Mouse (Mus musculus): ENCODE measurements around the gene Zmym6. TPM values are rescaled to one million over a fixed set of nuclear protein-coding genes. Genes with fewer than 3 reads are reported as not detected.

The Zmym6 gene
- polyA plus RNA-seq, 1 experiment from 2014 or later = 33.8 TPM

- H3K9me3 ChIP-seq (ENCODE audit: control insufficient read depth, low read length) = no peaks in the 10 kb centered on the region
- H3K4me2 ChIP-seq (replicated peaks) = no peak overlapping the region
- no peaks in the 10 kb centered on the region for H3K36me3 ChIP-seq (replicated peaks; ENCODE audit: control insufficient read depth, insufficient read depth)
- WGBS = 57% methylated on average over 1 of the region's 1 CpGs
- ATAC-seq (ENCODE audit: low FRiP score) (no peak), DNase-seq (ENCODE audit: low spot score) (no peak)
- H3K9ac ChIP-seq = no peak overlapping the region
- no peaks in the 10 kb centered on the region for H3K4me1 ChIP-seq (replicated peaks; ENCODE audit: control insufficient read depth, insufficient read depth, low read length)
- H3K27me3 ChIP-seq (ENCODE audit: control insufficient read depth, insufficient read depth, low read length) = no peaks in the 10 kb centered on the region
- no peak overlapping the region for H3K27ac ChIP-seq
- H3K4me3 ChIP-seq (replicated peaks; ENCODE audit: low read length) = no peak overlapping the region
These were observed 76.2 kb downstream of the Zmym6 start for GRCm38 (mm10) chr4:127153345-127153744.

- no peaks in the 10 kb centered on the region for H3K9me3 ChIP-seq (ENCODE audit: control insufficient read depth, low read length)
- WGBS = 60% methylated on average over 5 of the region's 5 CpGs
- H3K36me3 ChIP-seq (replicated peaks; ENCODE audit: control insufficient read depth, insufficient read depth) = no peaks in the 10 kb centered on the region
- no peaks in the 10 kb centered on the region for H3K4me1 ChIP-seq (replicated peaks; ENCODE audit: control insufficient read depth, insufficient read depth, low read length)
- H3K27me3 ChIP-seq (ENCODE audit: control insufficient read depth, insufficient read depth, low read length) = no peaks in the 10 kb centered on the region
- DNase-seq (ENCODE audit: low spot score) (no peak), ATAC-seq (ENCODE audit: low FRiP score) (no peak)
- H3K4me3 ChIP-seq (replicated peaks; ENCODE audit: low read length) = no peak overlapping the region
- H3K27ac ChIP-seq = no peak overlapping the region
- no peak overlapping the region for H3K9ac ChIP-seq
- no peak overlapping the region for H3K4me2 ChIP-seq (replicated peaks)
These were observed 78.6 kb downstream of the Zmym6 start for GRCm38 (mm10) chr4:127155757-127156156.

GRCm38 (mm10) chr4:127157746-127158145, 80.6 kb downstream of the Zmym6 start:
- no peak for ATAC-seq (ENCODE audit: low FRiP score)
- Histone ChIP-seq H3K4me2 (replicated peaks) (no peak overlapping the region), H3K27ac (no peak overlapping the region), H3K36me3 (replicated peaks; ENCODE audit: control insufficient read depth, insufficient read depth) (no peaks in the 10 kb centered on the region), H3K9ac (no peak overlapping the region), H3K4me1 (replicated peaks; ENCODE audit: control insufficient read depth, insufficient read depth, low read length) (no peaks in the 10 kb centered on the region), H3K4me3 (replicated peaks; ENCODE audit: low read length) (no peak overlapping the region), H3K27me3 (ENCODE audit: control insufficient read depth, insufficient read depth, low read length) (no peaks in the 10 kb centered on the region), H3K9me3 (ENCODE audit: control insufficient read depth, low read length) (no peaks in the 10 kb centered on the region)
- no peak for DNase-seq (ENCODE audit: low spot score)
- 83% methylated on average over 4 of the region's 4 CpGs for WGBS

- DNase-seq (ENCODE audit: low spot score) (no peak), ATAC-seq (ENCODE audit: low FRiP score) (no peak)
- H3K4me3 ChIP-seq (replicated peaks; ENCODE audit: low read length) = no peak overlapping the region
- no peak overlapping the region for H3K27ac ChIP-seq
- H3K4me2 ChIP-seq (replicated peaks) = no peak overlapping the region
- H3K36me3 ChIP-seq (replicated peaks; ENCODE audit: control insufficient read depth, insufficient read depth) = no peaks in the 10 kb centered on the region
- H3K27me3 ChIP-seq (ENCODE audit: control insufficient read depth, insufficient read depth, low read length) = no peaks in the 10 kb centered on the region
- no peak overlapping the region for H3K9ac ChIP-seq
- H3K4me1 ChIP-seq (replicated peaks; ENCODE audit: control insufficient read depth, insufficient read depth, low read length) = no peaks in the 10 kb centered on the region
- WGBS = 75% methylated on average over 8 of the region's 8 CpGs
- no peaks in the 10 kb centered on the region for H3K9me3 ChIP-seq (ENCODE audit: control insufficient read depth, low read length)
These were observed 86.7 kb downstream of the Zmym6 start for GRCm38 (mm10) chr4:127163926-127164325.

GRCm38 (mm10) chr4:127167096-127167495, 89.9 kb downstream of the Zmym6 start:
- DNase-seq (ENCODE audit: low spot score) = no peak
- 74% methylated on average over 5 of the region's 5 CpGs for WGBS
- Histone ChIP-seq H3K4me2 (replicated peaks) (0 out of 2 replicates have a peak overlapping the region, but pooled peaks have one; percentile 95), H3K36me3 (replicated peaks; ENCODE audit: control insufficient read depth, insufficient read depth) (no peaks in the 10 kb centered on the region), H3K4me3 (replicated peaks; ENCODE audit: low read length) (no peak overlapping the region), H3K4me1 (replicated peaks; ENCODE audit: control insufficient read depth, insufficient read depth, low read length) (peaks cover 19% of the 10 kb centered on the region), H3K9ac (no peak overlapping the region), H3K9me3 (ENCODE audit: control insufficient read depth, low read length) (no peaks in the 10 kb centered on the region), H3K27ac (no peak overlapping the region), H3K27me3 (ENCODE audit: control insufficient read depth, insufficient read depth, low read length) (no peaks in the 10 kb centered on the region)
- no peak for ATAC-seq (ENCODE audit: low FRiP score)

GRCm38 (mm10) chr4:127167731-127168130, 90.5 kb downstream of the Zmym6 start:
- ATAC-seq (ENCODE audit: low FRiP score) = 0 out of 2 replicates have a peak, but pooled peaks have one; percentile 1

GRCm38 (mm10) chr4:127168211-127168913, 91.2 kb downstream of the Zmym6 start:
- peaks cover 26% of the 10 kb centered on the region for H3K4me1 ChIP-seq (replicated peaks; ENCODE audit: control insufficient read depth, insufficient read depth, low read length)
- no peaks in the 10 kb centered on the region for H3K27me3 ChIP-seq (ENCODE audit: control insufficient read depth, insufficient read depth, low read length)
- H3K36me3 ChIP-seq (replicated peaks; ENCODE audit: control insufficient read depth, insufficient read depth) = no peaks in the 10 kb centered on the region
- peak overlapping the region; percentile 95 for H3K4me2 ChIP-seq (replicated peaks)
- peak overlapping the region; percentile 92 for H3K9ac ChIP-seq
- peak; percentile 63 for DNase-seq (ENCODE audit: low spot score)
- peak; percentile 69 for ATAC-seq (ENCODE audit: low FRiP score)
- no peaks in the 10 kb centered on the region for H3K9me3 ChIP-seq (ENCODE audit: control insufficient read depth, low read length)
- WGBS = under 1% methylated on average over 38 of the region's 39 CpGs
- peak overlapping the region; percentile 82 for H3K27ac ChIP-seq
- peak overlapping the region; percentile 94 for H3K4me3 ChIP-seq (replicated peaks; ENCODE audit: low read length)

More at GRCm38 (mm10) chr4:127167731-127168130, 90.5 kb downstream of the Zmym6 start:
- Histone ChIP-seq H3K27me3 (ENCODE audit: control insufficient read depth, insufficient read depth, low read length) (no peaks in the 10 kb centered on the region), H3K9me3 (ENCODE audit: control insufficient read depth, low read length) (no peaks in the 10 kb centered on the region), H3K4me2 (replicated peaks) (peak overlapping the region; percentile 95), H3K4me1 (replicated peaks; ENCODE audit: control insufficient read depth, insufficient read depth, low read length) (peaks cover 20% of the 10 kb centered on the region), H3K9ac (peak overlapping the region; percentile 92), H3K36me3 (replicated peaks; ENCODE audit: control insufficient read depth, insufficient read depth) (no peaks in the 10 kb centered on the region), H3K4me3 (replicated peaks; ENCODE audit: low read length) (peak overlapping the region; percentile 94), H3K27ac (peak overlapping the region; percentile 82; the same call in 1 of the 2 replicates)
- DNase-seq (ENCODE audit: low spot score) = no peak
- WGBS = 10% methylated on average over 8 of the region's 8 CpGs

- H3K9ac ChIP-seq = peak within 1 kb of the TSS; percentile 92
- WGBS = under 1% methylated on average over 48 of the region's 67 CpGs
- H3K4me1 ChIP-seq (replicated peaks; ENCODE audit: control insufficient read depth, insufficient read depth, low read length) = peaks cover 29% of the 10 kb centered on the region
- H3K4me2 ChIP-seq (replicated peaks) = peak within 1 kb of the TSS; percentile 95
- DNase-seq (ENCODE audit: low spot score) = peak; percentile 71
- peak within 1 kb of the TSS; percentile 82 for H3K27ac ChIP-seq
- peak within 1 kb of the TSS; percentile 94 for H3K4me3 ChIP-seq (replicated peaks; ENCODE audit: low read length)
- no peaks in the 10 kb centered on the region for H3K36me3 ChIP-seq (replicated peaks; ENCODE audit: control insufficient read depth, insufficient read depth)
- H3K9me3 ChIP-seq (ENCODE audit: control insufficient read depth, low read length) = no peaks in the 10 kb centered on the region
- peak; percentile 75 for ATAC-seq (ENCODE audit: low FRiP score)
- no peaks in the 10 kb centered on the region for H3K27me3 ChIP-seq (ENCODE audit: control insufficient read depth, insufficient read depth, low read length)
These were observed 91.7 kb downstream of the Zmym6 start, which contains the start of gene Dlgap3 for GRCm38 (mm10) chr4:127168914-127169345. TSS of gene Dlgap3 (plus strand) at chr4:127169204.

GRCm38 (mm10) chr4:127169346-127170221, 92.4 kb downstream of the Zmym6 start:
- H3K4me2 ChIP-seq (replicated peaks) = peak overlapping the region; percentile 95
- peaks cover 29% of the 10 kb centered on the region for H3K4me1 ChIP-seq (replicated peaks; ENCODE audit: control insufficient read depth, insufficient read depth, low read length)
- peak overlapping the region; percentile 94 for H3K4me3 ChIP-seq (replicated peaks; ENCODE audit: low read length)
- DNase-seq (ENCODE audit: low spot score) (no peak), ATAC-seq (ENCODE audit: low FRiP score) (peak; percentile 47)
- H3K9me3 ChIP-seq (ENCODE audit: control insufficient read depth, low read length) = no peaks in the 10 kb centered on the region
- H3K36me3 ChIP-seq (replicated peaks; ENCODE audit: control insufficient read depth, insufficient read depth) = no peaks in the 10 kb centered on the region
- peak overlapping the region; percentile 82 for H3K27ac ChIP-seq
- 2% methylated on average over 44 of the region's 51 CpGs for WGBS
- H3K27me3 ChIP-seq (ENCODE audit: control insufficient read depth, insufficient read depth, low read length) = no peaks in the 10 kb centered on the region
- peak overlapping the region; percentile 92 for H3K9ac ChIP-seq
